19 mouse cellular contexts compared by ENCODE assay signal in genomic region chr4:63441616-63442015, GRCm38 (mm10). TPM values are rescaled to one million over a fixed set of nuclear protein-coding genes. Genes with fewer than 3 reads are reported as not detected.
DNase-seq lines count a peak whose midpoint lies in the region; ATAC-seq lines count a peak whose summit lies in the region.
"Had no signal": no experiment of that assay in that cellular context is flagged by ENCODE, and none has a peak within 500 bp of the region (broad histone marks: within the 10 kb centered on the region; RNA-seq: fewer than 3 reads in every experiment).

No protein-coding gene starts in this region.

- 88% methylated on average over 7 of the region's 7 CpGs for WGBS in heart, embryonic 12.5 days
- 94% methylated on average over 7 of the region's 7 CpGs for WGBS in limb, embryonic 10.5 days
- WGBS in forebrain, embryonic 10.5 days: 91% methylated on average over 7 of the region's 7 CpGs

- no peak overlapping the region for H3K9ac ChIP-seq in heart, embryonic 12.5 days
- H3K9ac ChIP-seq: forebrain, embryonic 15.5 days; lung, embryonic 14.5 days; midbrain, embryonic 12.5 days; neural tube, embryonic 13.5 days had no signal

- ATAC-seq in heart, embryonic 12.5 days (ENCODE audit: insufficient number of reproducible peaks, low FRiP score): no peak
- no peak for ATAC-seq in erythroblast, adult 5-6 weeks (replicated peaks; ENCODE audit: low FRiP score, poor library complexity, severe bottlenecking)
- ATAC-seq: forebrain, embryonic 15.5 days; inflammation-experienced regulatory T-cells, adult 6 months had no signal

- no peaks in the 10 kb centered on the region for H3K36me3 ChIP-seq in heart, embryonic 12.5 days
- H3K36me3 ChIP-seq in limb, embryonic 10.5 days: peaks cover 30% of the 10 kb centered on the region
- H3K36me3 ChIP-seq in forebrain, embryonic 10.5 days (replicated peaks): peaks cover 27% of the 10 kb centered on the region
- H3K36me3 ChIP-seq: forebrain, embryonic 15.5 days; neural tube, embryonic 13.5 days had no signal

- no peaks in the 10 kb centered on the region for H3K27me3 ChIP-seq in heart, embryonic 12.5 days (replicated peaks)
- H3K27me3 ChIP-seq in limb, embryonic 10.5 days (ENCODE audit: low read depth, poor library complexity, severe bottlenecking): no peaks in the 10 kb centered on the region
- no peaks in the 10 kb centered on the region for H3K27me3 ChIP-seq in forebrain, embryonic 10.5 days (ENCODE audit: poor library complexity, severe bottlenecking)
- H3K27me3 ChIP-seq: forebrain, embryonic 15.5 days; midbrain, embryonic 12.5 days; neural tube, embryonic 13.5 days had no signal

- H3K4me2 ChIP-seq in heart, embryonic 12.5 days: no peak overlapping the region
- H3K4me2 ChIP-seq: forebrain, embryonic 15.5 days; lung, embryonic 14.5 days; midbrain, embryonic 12.5 days; neural tube, embryonic 13.5 days had no signal

- peak; percentile 52 to 56 for DNase-seq in heart, adult 18-20 months
- DNase-seq in ZHBTc4 (ENCODE audit: low read depth, low spot score): peak; percentile 36
- peak; percentile 74 for DNase-seq in cerebellum, adult 9-11 months
- DNase-seq in limb, embryonic 10.5 days (ENCODE audit: low spot score): no peak
- DNase-seq in forebrain, embryonic 10.5 days (ENCODE audit: extremely low spot score, low spot score): no peak
- DNase-seq: gastrocnemius, adult 2 months; kidney, adult 8-10 months; kidney, postnatal 36 days; lung, embryonic 14.5 days; right cerebral cortex, postnatal 25 days had no signal

- peaks cover 17% of the 10 kb centered on the region for H3K4me1 ChIP-seq in heart, embryonic 12.5 days (replicated peaks)
- H3K4me1 ChIP-seq in limb, embryonic 10.5 days: peaks cover 45% of the 10 kb centered on the region
- no peaks in the 10 kb centered on the region for H3K4me1 ChIP-seq in forebrain, embryonic 10.5 days
- H3K4me1 ChIP-seq: forebrain, embryonic 15.5 days had no signal

- H3K4me3 ChIP-seq in heart, embryonic 12.5 days: no peak overlapping the region
- no peak overlapping the region for H3K4me3 ChIP-seq in limb, embryonic 10.5 days
- no peak overlapping the region for H3K4me3 ChIP-seq in forebrain, embryonic 10.5 days
- H3K4me3 ChIP-seq: embryonic facial prominence, embryonic 10.5 days; erythroblast, embryonic 14.5 days; forebrain, embryonic 15.5 days; gastrocnemius, adult 2 months; midbrain, embryonic 12.5 days; neural tube, embryonic 13.5 days had no signal

- peaks cover 20% of the 10 kb centered on the region for H3K9me3 ChIP-seq in heart, embryonic 12.5 days (replicated peaks)
- no peaks in the 10 kb centered on the region; the same call in 1 of the 2 replicates for H3K9me3 ChIP-seq in limb, embryonic 10.5 days (replicated peaks)
- H3K9me3 ChIP-seq in forebrain, embryonic 10.5 days: peaks cover 11% of the 10 kb centered on the region; the same call in 1 of the 2 replicates
- H3K9me3 ChIP-seq: forebrain, embryonic 15.5 days; midbrain, embryonic 12.5 days had no signal

- H3K27ac ChIP-seq in heart, embryonic 12.5 days (ENCODE audit: poor library complexity, severe bottlenecking): no peak overlapping the region
- H3K27ac ChIP-seq in limb, embryonic 10.5 days: peak overlapping the region; percentile 63; the same call in 1 of the 2 replicates
- no peak overlapping the region for H3K27ac ChIP-seq in forebrain, embryonic 10.5 days
- H3K27ac ChIP-seq: embryonic facial prominence, embryonic 10.5 days; forebrain, embryonic 15.5 days; gastrocnemius, adult 2 months; macrophage; midbrain, embryonic 12.5 days; neural tube, embryonic 13.5 days had no signal

RNA-seq across cellular contexts. Expression of gene Akna, which starts 38.5 kb away (rescaled TPM):
- 1 to 10 TPM; 3.5 to 7.3 TPM for total RNA-seq in heart, adult 18-20 months (2021)
- polyA plus RNA-seq in heart, embryonic 12.5 days (2016; fragmentation: Nextera tagmentation; extraction: Ambion mirVana): 3.0 and 3.3 TPM in 2 replicates
- polyA plus RNA-seq in limb, embryonic 10.5 days (2016; fragmentation: Nextera tagmentation; extraction: Ambion mirVana): 12.3 and 17.2 TPM in 2 replicates
- polyA plus RNA-seq in forebrain, embryonic 10.5 days (2016; fragmentation: Nextera tagmentation; extraction: Ambion mirVana): 10.2 and 13.1 TPM in 2 replicates
- total RNA-seq in erythroblast, adult 5-6 weeks (2015; ENCODE audit: low replicate concordance): 16.9 and 18.4 TPM in 2 replicates
- total RNA-seq in erythroblast, adult 5-6 weeks (2017; ENCODE audit: low replicate concordance): 8.2 and 9.5 TPM in 2 replicates

RNA-seq across cellular contexts. Expression of gene Whrn, which starts 54.2 kb away (rescaled TPM):
- 10 to 100 TPM; 15.2 to 23.6 TPM for total RNA-seq in heart, adult 18-20 months (2021)
- polyA plus RNA-seq in heart, embryonic 12.5 days (2016; fragmentation: Nextera tagmentation; extraction: Ambion mirVana): 4.7 and 5.1 TPM in 2 replicates
- polyA plus RNA-seq in limb, embryonic 10.5 days (2016; fragmentation: Nextera tagmentation; extraction: Ambion mirVana): 8.5 and 13.9 TPM in 2 replicates
- polyA plus RNA-seq in forebrain, embryonic 10.5 days (2016; fragmentation: Nextera tagmentation; extraction: Ambion mirVana): 4.6 and 5.1 TPM in 2 replicates
- total RNA-seq in erythroblast, adult 5-6 weeks (2015; ENCODE audit: low replicate concordance): 0.38 TPM in 1 of 2 replicates, not detected in the other
- not detected in 2 replicates for total RNA-seq in erythroblast, adult 5-6 weeks (2017; ENCODE audit: low replicate concordance)

Comparison
In these comparisons a context has a peak if more than half of its experiments do, and no peak if none do; other contexts are left out.
1. DNase-seq: peak in heart, adult 18-20 months (2 of 2), ZHBTc4 (single experiment) and cerebellum, adult 9-11 months (single experiment); none in limb, embryonic 10.5 days (single experiment) and forebrain, embryonic 10.5 days (single experiment).